26 mouse cellular contexts compared by ENCODE assay signal in the genomic region with DNA sequence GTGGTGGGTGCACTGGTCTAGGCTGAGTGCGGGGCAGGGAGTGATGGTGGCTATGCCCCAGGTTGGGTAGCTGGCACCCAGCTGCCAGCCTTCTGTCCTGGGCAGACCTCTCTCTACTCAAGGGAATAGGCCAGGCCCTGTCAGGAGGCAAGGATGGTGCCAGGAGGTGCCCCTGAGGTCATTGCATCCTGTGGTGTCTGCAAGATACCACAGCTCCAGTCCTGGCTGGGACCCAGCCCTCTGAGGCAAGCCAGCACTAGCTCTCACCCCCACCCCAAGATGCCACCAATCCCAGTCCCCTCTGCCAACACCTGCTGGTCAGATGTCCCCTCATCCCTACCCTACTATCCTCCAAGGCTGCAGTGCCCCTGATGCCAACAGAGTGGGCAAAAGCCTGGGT. TPM values are rescaled to one million over a fixed set of nuclear protein-coding genes. Genes with fewer than 3 reads are reported as not detected.
DNase-seq lines count a peak whose midpoint lies in the region; ATAC-seq and TF ChIP-seq lines count a peak whose summit lies in the region.
"Had no signal": no experiment of that assay in that cellular context is flagged by ENCODE, and none has a peak within 500 bp of the region (broad histone marks: within the 10 kb centered on the region; RNA-seq: fewer than 3 reads in every experiment).

No protein-coding gene starts in this region.

- H3K4me3 ChIP-seq in gastrocnemius, adult 2 months = no peak overlapping the region
- no peak overlapping the region for H3K4me3 ChIP-seq in intestine, postnatal 0 days (ENCODE audit: low read depth, low read length)
- H3K4me3 ChIP-seq: forebrain, embryonic 10.5 days; heart, embryonic 13.5 days; hindbrain, embryonic 13.5 days; limb, embryonic 13.5 days; liver, embryonic 12.5 days had no signal

- no peak for TF ChIP-seq CTCF in gastrocnemius, adult 2 months (IDR thresholded peaks at IDR 0.05)
- no peak for TF ChIP-seq CTCF in intestine, postnatal 0 days (IDR thresholded peaks at IDR 0.05; ENCODE audit: low read depth)

- no peak overlapping the region for H3K27ac ChIP-seq in gastrocnemius, adult 2 months
- no peak overlapping the region for H3K27ac ChIP-seq in intestine, postnatal 0 days (ENCODE audit: low read depth, low read length)
- H3K27ac ChIP-seq: forebrain, embryonic 10.5 days; heart, embryonic 13.5 days; hindbrain, embryonic 13.5 days; limb, embryonic 13.5 days; liver, embryonic 12.5 days had no signal

- H3K4me1 ChIP-seq in intestine, postnatal 0 days (replicated peaks; ENCODE audit: control insufficient read depth, insufficient read depth, low read length) = peaks cover 7% of the 10 kb centered on the region

- intact Hi-C loops in gastrocnemius, adult 2 months (cut with DNase I) = no loop called here

- no peak for ATAC-seq in intestine, postnatal 0 days
- ATAC-seq: liver, embryonic 12.5 days had no signal

- H3K36me3 ChIP-seq in intestine, postnatal 0 days (ENCODE audit: control insufficient read depth, insufficient read depth) = peaks cover under 1% of the 10 kb centered on the region; the same call in 1 of the 2 replicates

- no peaks in the 10 kb centered on the region; the same call in 1 of the 2 replicates for H3K27me3 ChIP-seq in intestine, postnatal 0 days (replicated peaks; ENCODE audit: control insufficient read depth, insufficient read depth, low read length)
- H3K27me3 ChIP-seq: heart, embryonic 13.5 days; hindbrain, embryonic 13.5 days; limb, embryonic 13.5 days had no signal

- WGBS in intestine, postnatal 0 days = 100% methylated on average over 1 of the region's 1 CpGs

- H3K9me3 ChIP-seq in intestine, postnatal 0 days (ENCODE audit: control insufficient read depth) = no peaks in the 10 kb centered on the region
- H3K9me3 ChIP-seq: forebrain, embryonic 10.5 days; heart, embryonic 13.5 days; hindbrain, embryonic 13.5 days; limb, embryonic 13.5 days; liver, embryonic 12.5 days had no signal

- no peak overlapping the region for H3K4me2 ChIP-seq in intestine, postnatal 0 days (replicated peaks; ENCODE audit: low read depth)
- H3K4me2 ChIP-seq: heart, embryonic 13.5 days; hindbrain, embryonic 13.5 days; limb, embryonic 13.5 days; liver, embryonic 12.5 days; midbrain, embryonic 11.5 days had no signal

- peak; percentile 49 for DNase-seq in gastrocnemius, adult 2 months
- no peak for DNase-seq in gastrocnemius, postnatal 10 days
- peak; percentile 34 for DNase-seq in 416B (ENCODE audit: low read depth)
- peak; percentile 54 for DNase-seq in brain, adult 2 months (ENCODE audit: low read depth, low spot score)
- DNase-seq in cerebellum, postnatal 10 days = peak; percentile 77 to 81
- no peak for DNase-seq in kidney, adult 18-20 months
- DNase-seq: heart, postnatal 14 days; kidney, adult 2 months; kidney, postnatal 10 days; lung, adult 18-20 months; lung, postnatal 10 days; thymus, adult 2 months; thymus, postnatal 4 days had no signal

- no peak overlapping the region for H3K9ac ChIP-seq in intestine, postnatal 0 days (ENCODE audit: low read depth, low read length)
- H3K9ac ChIP-seq: heart, embryonic 13.5 days; hindbrain, embryonic 13.5 days; limb, embryonic 13.5 days; liver, embryonic 12.5 days had no signal

RNA-seq across cellular contexts. Expression of gene BC029722, which starts 3.0 kb away (rescaled TPM):
- total RNA-seq in gastrocnemius, adult 2 months (2021) = 10 to 100 TPM; 25.8 to 27.8 TPM
- total RNA-seq in gastrocnemius, postnatal 10 days (2021) = 10 to 100 TPM; 14.3 to 16.9 TPM
- polyA plus RNA-seq in intestine, postnatal 0 days (2015; fragmentation: Nextera tagmentation; extraction: Ambion mirVana) = 40.0 and 42.3 TPM in 2 replicates

RNA-seq across cellular contexts. Expression of gene Eif6, which starts 10.5 kb away (rescaled TPM):
- total RNA-seq in gastrocnemius, adult 2 months (2021) = 10 to 100 TPM; 41.0 to 46.7 TPM
- total RNA-seq in gastrocnemius, postnatal 10 days (2021) = 10 to 100 TPM; 58.0 to 63.8 TPM
- 318 and 321 TPM in 2 replicates for polyA plus RNA-seq in intestine, postnatal 0 days (2015; fragmentation: Nextera tagmentation; extraction: Ambion mirVana)

RNA-seq across cellular contexts. Expression of gene Fam83c, which starts 18.5 kb away (rescaled TPM):
- not detected for total RNA-seq in gastrocnemius, adult 2 months (2021)
- not detected for total RNA-seq in gastrocnemius, postnatal 10 days (2021)
- polyA plus RNA-seq in intestine, postnatal 0 days (2015; fragmentation: Nextera tagmentation; extraction: Ambion mirVana) = 0.31 and 0.37 TPM in 2 replicates
- total RNA-seq: adrenal gland, postnatal 4 days; gastrocnemius, postnatal 4 days; heart, postnatal 14 days; layer of hippocampus, adult 18-20 months; layer of hippocampus, postnatal 25 days; megakaryocyte progenitor cell, adult 5-6 weeks; neutrophil, adult 5-6 weeks had no signal
- polyA plus RNA-seq: kidney, adult 2 months had no signal

RNA-seq across cellular contexts. Expression of gene Mmp24, which starts 41.0 kb away (rescaled TPM):
- total RNA-seq in gastrocnemius, adult 2 months (2021) = not detected
- under 1 TPM in 1 of 2 experiments, not detected in 1; 0.11 TPM for total RNA-seq in gastrocnemius, postnatal 10 days (2021)
- polyA plus RNA-seq in intestine, postnatal 0 days (2015; fragmentation: Nextera tagmentation; extraction: Ambion mirVana) = 0.17 and 0.22 TPM in 2 replicates
- total RNA-seq: neutrophil, adult 5-6 weeks had no signal

Comparison
In these comparisons a context has a peak if more than half of its experiments do, and no peak if none do; other contexts are left out.
1. DNase-seq: peak in gastrocnemius, adult 2 months (single experiment), 416B (single experiment), brain, adult 2 months (single experiment) and cerebellum, postnatal 10 days (2 of 2); none in gastrocnemius, postnatal 10 days (single experiment) and kidney, adult 18-20 months (single experiment).